Comparison of ENCODE assay signal across 8 mouse cellular contexts in genomic region chr13:34084026-34084750, GRCm38 (mm10). TPM values are rescaled to one million over a fixed set of nuclear protein-coding genes. Genes with fewer than 3 reads are reported as not detected.
DNase-seq lines count a peak whose midpoint lies in the region.

No protein-coding gene starts in this region.

- intact Hi-C loops in heart, postnatal 36 days (cut with DNase I) = no loop called here

- peak; percentile 57 for DNase-seq in kidney, adult 9 months
- DNase-seq in kidney, adult 18-20 months = no peak
- DNase-seq in 3T3-L1 (ENCODE audit: low read depth, low spot score) = peak; percentile 69
- peak; percentile 35 for DNase-seq in ZHBTc4 (ENCODE audit: low read depth, low spot score)
- DNase-seq in heart, postnatal 36 days = peak; percentile 66 to 71
- no peak for DNase-seq in T-cell, adult 2 months (ENCODE audit: low spot score)
- no peak for DNase-seq in ovary, postnatal 14 days (ENCODE audit: low spot score)
- DNase-seq in right cerebral cortex, postnatal 4 days = no peak

RNA-seq across cellular contexts. Expression of gene Tubb2a, which starts 6.4 kb away (rescaled TPM):
- total RNA-seq in heart, postnatal 36 days (2021) = 10 to 100 TPM; 41.2 to 43.8 TPM

RNA-seq across cellular contexts. Expression of gene Tubb2b, which starts 46.1 kb away (rescaled TPM):
- total RNA-seq in heart, postnatal 36 days (2021) = 1 to 10 TPM; 4.4 to 5.6 TPM

RNA-seq across cellular contexts. Expression of gene Bphl, which starts 46.8 kb away (rescaled TPM):
- total RNA-seq in heart, postnatal 36 days (2021) = 10 to 100 TPM; 35.5 to 42.1 TPM

Comparison
In these comparisons a context has a peak if more than half of its experiments do, and no peak if none do; other contexts are left out.
1. DNase-seq: peak in kidney, adult 9 months (single experiment), 3T3-L1 (single experiment), ZHBTc4 (single experiment) and heart, postnatal 36 days (2 of 2); none in kidney, adult 18-20 months (single experiment), T-cell, adult 2 months (single experiment), ovary, postnatal 14 days (single experiment) and right cerebral cortex, postnatal 4 days (single experiment).